32 mouse cellular contexts compared by ENCODE assay signal in genomic region chr2:51837864-51838263, GRCm38 (mm10).
"Had no signal": no experiment of that assay in that cellular context is flagged by ENCODE, and none has a peak within 500 bp of the region (broad histone marks: within the 10 kb centered on the region; RNA-seq: fewer than 3 reads in every experiment).

No protein-coding gene starts in this region.

- H3K36me3 ChIP-seq: limb, embryonic 10.5 days; limb, embryonic 12.5 days; limb, embryonic 13.5 days; limb, embryonic 15.5 days; liver, embryonic 12.5 days; liver, embryonic 13.5 days; liver, embryonic 15.5 days; lung, embryonic 15.5 days; midbrain, embryonic 10.5 days; midbrain, embryonic 12.5 days; midbrain, embryonic 13.5 days; midbrain, embryonic 15.5 days; neural tube, embryonic 12.5 days had no signal

- DNase-seq: left cerebral cortex, postnatal 4 days; liver; liver, embryonic 13.5 days; liver, postnatal 0 days; lung, adult 18-20 months; lung, adult 2 months; lung, embryonic 14.5 days; lung, postnatal 10 days; lung, postnatal 14 days; lung, postnatal 36 days; lung, postnatal 4 days; midbrain, embryonic 14.5 days had no signal

- H3K4me2 ChIP-seq: limb, embryonic 12.5 days; limb, embryonic 13.5 days; limb, embryonic 15.5 days; liver, embryonic 11.5 days; liver, embryonic 12.5 days; liver, embryonic 13.5 days; liver, embryonic 15.5 days; lung, embryonic 14.5 days; lung, embryonic 15.5 days; midbrain, embryonic 11.5 days; midbrain, embryonic 12.5 days; midbrain, embryonic 13.5 days; midbrain, embryonic 15.5 days; neural tube, embryonic 12.5 days had no signal

- H3K27me3 ChIP-seq: limb, embryonic 12.5 days; limb, embryonic 13.5 days; limb, embryonic 15.5 days; liver, embryonic 12.5 days; liver, embryonic 13.5 days; liver, embryonic 15.5 days; lung, embryonic 15.5 days; megakaryocyte, embryonic 14.5 days; midbrain, embryonic 12.5 days; midbrain, embryonic 13.5 days; midbrain, embryonic 15.5 days; neural tube, embryonic 12.5 days had no signal

- H3K4me3 ChIP-seq: limb, embryonic 10.5 days; limb, embryonic 12.5 days; limb, embryonic 13.5 days; limb, embryonic 15.5 days; liver, embryonic 12.5 days; liver, embryonic 13.5 days; liver, embryonic 15.5 days; lung, embryonic 15.5 days; megakaryocyte, embryonic 14.5 days; midbrain, embryonic 10.5 days; midbrain, embryonic 12.5 days; midbrain, embryonic 13.5 days; midbrain, embryonic 15.5 days; myocyte; neural tube, embryonic 12.5 days had no signal

- ATAC-seq: liver, embryonic 12.5 days; liver, postnatal 0 days; lung, postnatal 0 days; midbrain, embryonic 13.5 days; midbrain, embryonic 15.5 days; midbrain, embryonic 16.5 days had no signal

- H3K9ac ChIP-seq: limb, embryonic 12.5 days; limb, embryonic 13.5 days; limb, embryonic 15.5 days; liver, embryonic 12.5 days; liver, embryonic 13.5 days; liver, embryonic 14.5 days; liver, embryonic 15.5 days; liver, postnatal 0 days; lung, embryonic 14.5 days; lung, embryonic 15.5 days; midbrain, embryonic 12.5 days; midbrain, embryonic 13.5 days; midbrain, embryonic 15.5 days; neural tube, embryonic 12.5 days had no signal

- H3K9me3 ChIP-seq: limb, embryonic 10.5 days; limb, embryonic 13.5 days; limb, embryonic 15.5 days; liver, embryonic 12.5 days; liver, embryonic 13.5 days; liver, embryonic 15.5 days; lung, embryonic 15.5 days; megakaryocyte, embryonic 14.5 days; midbrain, embryonic 10.5 days; midbrain, embryonic 12.5 days; midbrain, embryonic 13.5 days; midbrain, embryonic 15.5 days; neural tube, embryonic 12.5 days had no signal

- H3K27ac ChIP-seq: limb, embryonic 10.5 days; limb, embryonic 12.5 days; limb, embryonic 13.5 days; limb, embryonic 15.5 days; liver, embryonic 12.5 days; liver, embryonic 13.5 days; liver, embryonic 14.5 days; liver, embryonic 15.5 days; lung, embryonic 15.5 days; macrophage; midbrain, embryonic 10.5 days; midbrain, embryonic 12.5 days; midbrain, embryonic 13.5 days; midbrain, embryonic 15.5 days; neural tube, embryonic 12.5 days had no signal

- H3K4me1 ChIP-seq: limb, embryonic 12.5 days; limb, embryonic 13.5 days; limb, embryonic 15.5 days; liver, embryonic 12.5 days; liver, embryonic 13.5 days; liver, embryonic 15.5 days; lung, embryonic 15.5 days; midbrain, embryonic 10.5 days; midbrain, embryonic 12.5 days; midbrain, embryonic 13.5 days; midbrain, embryonic 15.5 days; neural tube, embryonic 12.5 days had no signal
